Mouse (Mus musculus): ENCODE measurements around the gene Neurog3. TPM values are rescaled to one million over a fixed set of nuclear protein-coding genes. Genes with fewer than 3 reads are reported as not detected.

Neurog3 gene
- total RNA-seq, 2 experiments from 2014 or later, result not detected

Other genes with a start within 250 kb of the Neurog3 start
- gene Col13a1, start 154.0 kb upstream of the Neurog3 start, total RNA-seq (2021), result 1 to 10 TPM in 1 of 2 experiments, under 1 TPM in 1; 0.88 to 1.2 TPM
- 10 to 100 TPM; 51.1 to 59.8 TPM for gene Fam241b, start 10.8 kb downstream of the Neurog3 start, total RNA-seq (2021)
- 10 to 100 TPM; 11.6 to 14.2 TPM for gene Tspan15, start 98.2 kb downstream of the Neurog3 start, total RNA-seq (2021)
- gene Tacr2, start 119.3 kb downstream of the Neurog3 start, total RNA-seq (2021), result under 1 TPM; 0.32 to 0.34 TPM
- gene Hk1, start 246.8 kb downstream of the Neurog3 start, total RNA-seq (2021), result 100 to 1,000 TPM; 310 to 327 TPM